Comparison of ENCODE assay signal across 11 mouse cellular contexts in the genomic region with DNA sequence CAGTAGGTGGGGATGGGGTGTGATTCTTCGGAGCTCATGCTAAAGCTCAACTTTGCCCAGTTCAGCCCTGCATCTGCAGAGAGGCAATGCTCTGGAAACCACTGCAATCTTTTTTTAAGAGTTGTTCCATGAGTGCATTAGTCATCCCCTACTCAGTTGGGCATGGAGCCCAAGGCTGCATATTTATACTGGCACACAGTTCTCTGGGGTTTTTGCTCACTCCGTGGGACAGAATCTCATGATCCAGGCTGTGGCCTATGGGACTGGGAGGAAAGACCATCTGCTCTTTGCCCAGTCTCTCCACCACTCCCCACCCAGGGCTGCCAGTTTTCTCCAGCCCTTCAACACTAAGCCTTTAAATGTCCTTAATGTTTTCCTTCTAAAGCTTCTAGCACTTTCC. TPM values are rescaled to one million over a fixed set of nuclear protein-coding genes. Genes with fewer than 3 reads are reported as not detected.
DNase-seq lines count a peak whose midpoint lies in the region; ATAC-seq and TF ChIP-seq lines count a peak whose summit lies in the region.
"Had no signal": no experiment of that assay in that cellular context is flagged by ENCODE, and none has a peak within 500 bp of the region (broad histone marks: within the 10 kb centered on the region; RNA-seq: fewer than 3 reads in every experiment).

No protein-coding gene starts in this region.

- no peaks in the 10 kb centered on the region for H3K4me1 ChIP-seq in limb, embryonic 13.5 days
- no peaks in the 10 kb centered on the region for H3K4me1 ChIP-seq in limb, embryonic 10.5 days

- peak overlapping the region; percentile 44; the same call in 1 of the 2 replicates for H3K27ac ChIP-seq in limb, embryonic 13.5 days
- H3K27ac ChIP-seq in limb, embryonic 10.5 days = no peak overlapping the region
- H3K27ac ChIP-seq in left cerebral cortex, adult 2 months = no peak overlapping the region

- DNase-seq in limb, embryonic 10.5 days (ENCODE audit: low spot score) = no peak
- peak; percentile 99 for DNase-seq in fibroblast of lung, adult 2 months (ENCODE audit: low read depth)
- peak; percentile 46 to 66 for DNase-seq in left cerebral cortex, adult 2 months (ENCODE audit: extremely low spot score in 1 of 2, low spot score in 2 of 2)
- peak; percentile 66 for DNase-seq in telencephalon, adult 2 months (ENCODE audit: low read depth, low spot score)
- DNase-seq in cerebellum, adult 9-10 months = no peak

- intact Hi-C loops in left cerebral cortex, adult 2 months (cut with DNase I) = loop anchor here (5.0 kb wide), 2 partner anchors 97 to 142 kb away; no protein-coding TSS in a partner anchor

- H3K9me3 ChIP-seq in limb, embryonic 13.5 days = no peaks in the 10 kb centered on the region
- no peaks in the 10 kb centered on the region for H3K9me3 ChIP-seq in limb, embryonic 10.5 days (replicated peaks)

- no peaks in the 10 kb centered on the region for H3K36me3 ChIP-seq in limb, embryonic 13.5 days
- no peaks in the 10 kb centered on the region for H3K36me3 ChIP-seq in limb, embryonic 10.5 days

- H3K4me2 ChIP-seq in limb, embryonic 13.5 days (replicated peaks) = no peak overlapping the region

- ATAC-seq in limb, embryonic 13.5 days (ENCODE audit: low FRiP score, low read depth) = peak; percentile 54; the same call in 1 of the 2 replicates
- ATAC-seq in cerebellum, adult (ENCODE audit: insufficient number of reproducible peaks, low FRiP score, low TSS enrichment) = no peak
- ATAC-seq in erythroblast, adult 5-6 weeks (replicated peaks; ENCODE audit: low FRiP score, poor library complexity, severe bottlenecking) = no peak

- no peak overlapping the region for H3K9ac ChIP-seq in limb, embryonic 13.5 days

- no peaks in the 10 kb centered on the region for H3K27me3 ChIP-seq in limb, embryonic 13.5 days
- no peaks in the 10 kb centered on the region for H3K27me3 ChIP-seq in limb, embryonic 10.5 days (ENCODE audit: low read depth, poor library complexity, severe bottlenecking)

- no peak overlapping the region for H3K4me3 ChIP-seq in limb, embryonic 13.5 days
- H3K4me3 ChIP-seq in limb, embryonic 10.5 days = no peak overlapping the region
- no peak overlapping the region for H3K4me3 ChIP-seq in left cerebral cortex, adult 2 months
- H3K4me3 ChIP-seq: erythroblast, embryonic 14.5 days had no signal

- 57% methylated on average over 2 of the region's 2 CpGs for whole genome bisulfite sequencing in limb, embryonic 13.5 days
- WGBS in limb, embryonic 10.5 days = 94% methylated on average over 2 of the region's 2 CpGs

- TF ChIP-seq CTCF in left cerebral cortex, adult 2 months (IDR thresholded peaks at IDR 0.05) = no peak

RNA-seq across cellular contexts. Expression of a gene that starts 40.0 kb away (rescaled TPM):
- 0.45 and 0.68 TPM in 2 replicates for polyA plus RNA-seq in limb, embryonic 13.5 days (2015; fragmentation: Nextera tagmentation; extraction: Ambion mirVana)
- polyA plus RNA-seq in limb, embryonic 10.5 days (2016; fragmentation: Nextera tagmentation; extraction: Ambion mirVana) = not detected in 2 replicates
- 10 to 100 TPM; 26.2 to 26.5 TPM for total RNA-seq in left cerebral cortex, adult 2 months (2021)
- 11.3 TPM in 1 of 2 replicates, not detected in the other for total RNA-seq in erythroblast, adult 5-6 weeks (2015; ENCODE audit: low replicate concordance)
- 3.3 and 6.4 TPM in 2 replicates for total RNA-seq in erythroblast, adult 5-6 weeks (2017; ENCODE audit: low replicate concordance)

RNA-seq across cellular contexts. Expression of a gene that starts 59.1 kb away (rescaled TPM):
- 0.20 TPM in 1 of 2 replicates, not detected in the other for polyA plus RNA-seq in limb, embryonic 13.5 days (2015; fragmentation: Nextera tagmentation; extraction: Ambion mirVana)
- not detected in 2 replicates for polyA plus RNA-seq in limb, embryonic 10.5 days (2016; fragmentation: Nextera tagmentation; extraction: Ambion mirVana)
- under 1 TPM; 0.47 to 0.57 TPM for total RNA-seq in left cerebral cortex, adult 2 months (2021)
- total RNA-seq in erythroblast, adult 5-6 weeks (2015; ENCODE audit: low replicate concordance) = 0.84 TPM in 1 of 2 replicates, not detected in the other
- total RNA-seq in erythroblast, adult 5-6 weeks (2017; ENCODE audit: low replicate concordance) = not detected in 2 replicates
- total RNA-seq: MEL had no signal
- polyA plus RNA-seq: erythroblast, embryonic 14.5 days; limb, embryonic 11.5 days had no signal

Comparison
In these comparisons a context has a peak if more than half of its experiments do, and no peak if none do; other contexts are left out.
1. DNase-seq: peak in fibroblast of lung, adult 2 months (single experiment), left cerebral cortex, adult 2 months (2 of 2) and telencephalon, adult 2 months (single experiment); none in limb, embryonic 10.5 days (single experiment) and cerebellum, adult 9-10 months (single experiment).